Mouse (Mus musculus): ENCODE data around the gene Prdx1.
"Not testable (repeated sequence)": the region's sequence is repeated elsewhere in the genome, so short reads cannot be mapped to it uniquely, and the experiment has no call there.

Prdx1 gene

GRCm38 (mm10) chr4:116685402-116686061 lies at the start of gene Prdx1:
TSS of gene Prdx1 (plus strand) at chr4:116685544.
- DNase-seq: peak; percentile 88

- no peak for DNase-seq
Observed at GRCm38 (mm10) chr4:116638821-116639220, 46.5 kb upstream of the Prdx1 start.

- DNase-seq: no peak
Observed at GRCm38 (mm10) chr4:116642071-116642470, 43.3 kb upstream of the Prdx1 start.

GRCm38 (mm10) chr4:116644326-116644725 lies 41.0 kb upstream of the Prdx1 start:
- no peak for DNase-seq

- no peak for DNase-seq
Observed at GRCm38 (mm10) chr4:116645624-116646023, 39.7 kb upstream of the Prdx1 start.

GRCm38 (mm10) chr4:116649411-116649810 lies 35.9 kb upstream of the Prdx1 start:
- DNase-seq: no peak

- DNase-seq: no peak
Observed at GRCm38 (mm10) chr4:116650365-116650764, 35.0 kb upstream of the Prdx1 start.

GRCm38 (mm10) chr4:116650924-116651796 lies 34.2 kb upstream of the Prdx1 start, which contains the start of gene Akr1a1:
TSS of gene Akr1a1 (minus strand) at chr4:116651680.
- peak; percentile 83 for DNase-seq

- DNase-seq: no peak
Observed at GRCm38 (mm10) chr4:116651797-116652135, 33.6 kb upstream of the Prdx1 start.

- no peak for DNase-seq
Observed at GRCm38 (mm10) chr4:116653228-116653627, 32.1 kb upstream of the Prdx1 start.

- DNase-seq: no peak
Observed at GRCm38 (mm10) chr4:116655100-116655499, 30.2 kb upstream of the Prdx1 start.

- no peak for DNase-seq
Observed at GRCm38 (mm10) chr4:116655658-116656057, 29.7 kb upstream of the Prdx1 start.

GRCm38 (mm10) chr4:116657971-116658370 lies 27.4 kb upstream of the Prdx1 start:
- DNase-seq: no peak

GRCm38 (mm10) chr4:116659474-116659873 lies 25.9 kb upstream of the Prdx1 start:
- DNase-seq: no peak

GRCm38 (mm10) chr4:116659916-116660315 lies 25.4 kb upstream of the Prdx1 start:
- not testable (repeated sequence) for DNase-seq

GRCm38 (mm10) chr4:116660829-116661228 lies 24.5 kb upstream of the Prdx1 start:
- DNase-seq: no peak

- no peak for DNase-seq
Observed at GRCm38 (mm10) chr4:116661998-116662397, 23.3 kb upstream of the Prdx1 start.

GRCm38 (mm10) chr4:116666625-116667024 lies 18.7 kb upstream of the Prdx1 start:
- no peak for DNase-seq

- no peak for DNase-seq
Observed at GRCm38 (mm10) chr4:116668145-116668544, 17.2 kb upstream of the Prdx1 start.

GRCm38 (mm10) chr4:116669291-116669690 lies 16.1 kb upstream of the Prdx1 start:
- DNase-seq: no peak

GRCm38 (mm10) chr4:116672785-116673184 lies 12.6 kb upstream of the Prdx1 start:
- DNase-seq: no peak

GRCm38 (mm10) chr4:116674761-116675160 lies 10.6 kb upstream of the Prdx1 start:
- DNase-seq: not testable (repeated sequence)

- DNase-seq: no peak
Observed at GRCm38 (mm10) chr4:116676027-116676426, 9.3 kb upstream of the Prdx1 start.

GRCm38 (mm10) chr4:116677808-116678207 lies 7.5 kb upstream of the Prdx1 start:
- DNase-seq: no peak

All from cerebellum, adult 11 months (tissue).